Mouse (Mus musculus): ENCODE data around the gene Fbxo30. TPM values are rescaled to one million over a fixed set of nuclear protein-coding genes. Genes with fewer than 3 reads are reported as not detected.

The Fbxo30 gene
- polyA plus RNA-seq, 1 experiment from 2014 or later: 27.0 TPM

DNA sequence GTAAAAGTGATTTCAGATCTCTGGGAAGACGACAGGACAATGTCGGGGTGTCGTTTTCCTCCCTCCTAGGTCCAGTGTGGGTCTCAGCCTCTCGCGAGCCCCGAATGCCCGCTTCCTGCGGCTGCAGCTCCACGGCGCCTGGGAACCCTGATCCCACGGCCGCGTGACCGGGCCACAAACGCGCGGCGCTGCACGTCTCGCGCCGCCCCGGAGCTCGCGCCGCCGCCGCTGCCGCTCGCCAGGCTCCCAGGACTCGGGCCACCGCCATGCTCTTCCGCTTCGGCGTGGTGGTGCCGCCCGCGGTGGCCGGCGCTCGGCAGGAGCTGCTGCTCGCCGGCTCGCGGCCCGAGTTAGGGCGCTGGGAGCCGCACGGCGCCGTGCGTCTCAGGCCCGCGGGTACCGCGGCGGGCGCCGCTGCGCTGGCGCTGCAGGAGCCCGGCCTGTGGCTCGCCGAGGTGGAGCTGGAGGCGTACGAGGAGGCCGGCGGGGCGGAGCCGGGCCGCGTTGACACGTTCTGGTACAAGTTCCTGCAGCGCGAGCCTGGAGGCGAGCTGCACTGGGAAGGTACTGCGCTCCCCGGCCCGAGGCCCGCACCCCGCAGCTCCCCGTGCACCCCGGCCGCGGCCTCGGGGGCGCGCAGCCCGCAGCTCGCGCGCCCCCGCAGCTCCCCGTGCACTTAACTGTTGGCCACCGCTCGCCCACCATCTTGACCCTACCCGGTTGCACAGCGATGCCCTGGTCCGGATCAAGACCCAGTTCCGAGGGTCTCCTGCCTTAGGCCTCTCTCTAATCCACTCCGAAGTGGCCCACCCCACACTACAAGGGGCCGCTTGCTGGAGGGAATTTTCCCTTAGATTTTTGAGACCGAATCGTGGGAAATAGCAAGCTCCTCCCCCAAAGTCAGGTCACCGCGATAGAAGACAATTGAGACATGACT, 62.3 kb downstream of the Fbxo30 start, which contains the start of gene Epm2a:
Gene Epm2a (plus strand): TSS at position 200 of the 937 bp plus-strand sequence.
- peak within 1 kb of the TSS; percentile 98 for H3K27ac ChIP-seq
- H3K27me3 ChIP-seq: no peaks in the 10 kb centered on the region
- peak; percentile 98 for ATAC-seq (ENCODE audit: low FRiP score)
- H3K36me3 ChIP-seq: no peaks in the 10 kb centered on the region
- peak within 1 kb of the TSS; percentile 70 for H3K4me3 ChIP-seq
- peaks cover 8% of the 10 kb centered on the region; the same call in 1 of the 2 replicates for H3K9me3 ChIP-seq
- under 1% methylated on average over 82 of the region's 106 CpGs for WGBS
- peaks cover 12% of the 10 kb centered on the region; the same call in 1 of the 2 replicates for H3K4me1 ChIP-seq (replicated peaks)
- H3K4me2 ChIP-seq: peak within 1 kb of the TSS; percentile 69
- peak within 1 kb of the TSS; percentile 92 for H3K9ac ChIP-seq

DNA sequence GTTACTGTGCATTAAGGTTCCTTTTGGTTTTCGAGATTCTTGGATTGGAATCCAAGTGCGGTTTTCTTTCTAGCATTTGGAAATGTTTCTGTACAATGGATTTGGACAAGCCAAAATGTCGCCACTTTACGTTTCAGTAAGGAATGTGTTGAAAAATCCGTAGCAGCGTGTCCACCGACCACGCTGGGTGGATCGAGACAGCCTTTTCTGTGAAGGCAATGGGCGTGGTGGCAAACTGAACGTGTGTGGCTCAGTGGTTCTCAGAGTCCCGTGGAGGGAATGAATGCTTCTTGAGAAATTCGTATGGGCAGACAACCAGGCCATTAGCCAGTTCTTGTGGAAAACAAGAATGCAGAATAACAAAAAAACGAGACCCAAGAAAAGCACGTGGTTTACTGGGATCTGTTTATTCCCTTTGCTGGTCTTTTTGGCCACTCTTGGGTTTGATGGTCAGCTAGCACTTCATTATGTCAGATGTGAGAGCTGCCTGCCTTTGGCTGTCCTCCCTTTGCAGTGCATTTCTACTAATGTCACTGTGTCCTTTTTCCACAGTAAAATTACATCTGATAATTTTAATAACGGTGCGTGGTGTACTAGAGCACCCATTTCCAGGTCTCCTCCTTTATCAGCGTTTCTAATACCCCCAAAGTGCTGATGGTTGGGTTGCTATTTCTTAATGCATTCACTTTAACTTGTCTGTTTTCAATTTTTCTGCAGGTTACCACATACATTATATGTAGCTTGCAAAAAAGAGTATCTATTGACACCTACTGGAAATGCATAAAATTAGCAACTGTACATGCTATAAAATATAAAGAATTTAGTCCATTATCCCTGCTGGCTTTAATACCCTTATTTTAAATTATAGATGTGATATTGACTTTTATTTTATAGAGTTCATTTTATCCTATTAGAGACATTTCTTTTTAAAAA, 63.7 kb downstream of the Fbxo30 start:
- 82% methylated on average over 18 of the region's 18 CpGs for WGBS

More for the DNA sequence above, 63.7 kb downstream of the Fbxo30 start:
- no peak for ATAC-seq (ENCODE audit: low FRiP score)
- peak overlapping the region; percentile 69; the same call in 1 of the 2 replicates for H3K4me2 ChIP-seq
- no peak overlapping the region for H3K27ac ChIP-seq
- H3K36me3 ChIP-seq: no peaks in the 10 kb centered on the region
- no peak overlapping the region for H3K9ac ChIP-seq
- no peak overlapping the region for H3K4me3 ChIP-seq
- no peaks in the 10 kb centered on the region for H3K27me3 ChIP-seq
- H3K4me1 ChIP-seq (replicated peaks): peaks cover 12% of the 10 kb centered on the region; the same call in 1 of the 2 replicates
- H3K9me3 ChIP-seq: peaks cover 8% of the 10 kb centered on the region; the same call in 1 of the 2 replicates

Other genes starting within 250 kb of the Fbxo30 start
- 3.2 and 4.0 TPM in 2 replicates for gene Grm1, start 199.0 kb upstream of the Fbxo30 start, polyA plus RNA-seq (2015; fragmentation: Nextera tagmentation; extraction: Ambion mirVana)
- 22.9 and 23.4 TPM in 2 replicates for gene Shprh, start 131.9 kb upstream of the Fbxo30 start, polyA plus RNA-seq (2015; fragmentation: Nextera tagmentation; extraction: Ambion mirVana)
- gene Epm2a, start 62.1 kb downstream of the Fbxo30 start, polyA plus RNA-seq (2015; fragmentation: Nextera tagmentation; extraction: Ambion mirVana): 0.74 and 1.3 TPM in 2 replicates

Data from hindbrain, embryonic 13.5 days (tissue).